Mouse (Mus musculus) liver, embryonic 14.5 days (tissue): ENCODE results near the gene Cfap70. TPM values are rescaled to one million over a fixed set of nuclear protein-coding genes. Genes with fewer than 3 reads are reported as not detected.

Source experiments
- ATAC-seq: fragments of 200-750 bp; cut with Nextera tagmentation; 2 replicates; pipeline ENCODE4 v1.8.0; 2017; ENCODE audit warnings: moderate number of reproducible peaks, mild to moderate bottlenecking, moderate library complexity; ENCODE audit not compliant: insufficient read depth
- DNase-seq, 3 experiments: peaks; one replicate each; pipeline ENCODE4 v3.0.0-alpha.2; 2012 to 2013; ENCODE audit warnings: low read depth in 3 of 3, low spot score in 3 of 3
- H3K27ac ChIP-seq: fragments of 300-500 bp; sonication (generic); 2 replicates; pipeline ENCODE4 v1.5.1; 2014; ENCODE audit warnings: moderate library complexity, mild to moderate bottlenecking, control low read depth, inconsistent platforms
- H3K27me3 ChIP-seq: fragments of 300-500 bp; sonication (generic); 2 replicates; pipeline ENCODE4 v1.6.1; 2014; ENCODE audit warnings: mild to moderate bottlenecking, low read length, moderate library complexity; ENCODE audit not compliant: control insufficient read depth, insufficient read depth
- H3K36me3 ChIP-seq: fragments of 300-500 bp; sonication (generic); replicated peaks from 2 replicates; pipeline ENCODE4 v1.6.1; 2014; ENCODE audit warnings: low read depth; ENCODE audit not compliant: control insufficient read depth, insufficient read depth
- H3K4me1 ChIP-seq, 2 experiments: fragments of 200-500 bp in 1 of 2; fragments of 300-500 bp in 1 of 2; sonication (generic) in 1 of 2; replicated peaks; 2 replicates each; pipeline ENCODE4 v1.6.1; 2012 to 2014; ENCODE audit warnings: antibody characterized with exemption in 1 of 2, inconsistent platforms in 1 of 2, low read length in 1 of 2; ENCODE audit not compliant: control insufficient read depth in 2 of 2, insufficient read depth in 2 of 2
- H3K4me2 ChIP-seq: fragments of 300-500 bp; sonication (generic); 2 replicates; pipeline ENCODE4 v1.6.1; 2014; ENCODE audit warnings: low read depth, mild to moderate bottlenecking, control low read depth, moderate library complexity
- H3K4me3 ChIP-seq, 2 experiments: fragments of 200-500 bp in 1 of 2; fragments of 300-500 bp in 1 of 2; sonication (generic) in 1 of 2; 2 replicates each; pipeline ENCODE4 v1.5.1; 2012 to 2014; ENCODE audit warnings: low read depth in 2 of 2, low read length in 2 of 2, mild to moderate bottlenecking in 2 of 2, control low read depth in 1 of 2, inconsistent platforms in 1 of 2, moderate library complexity in 1 of 2; ENCODE audit not compliant: insufficient read depth in 1 of 2
- H3K9ac ChIP-seq: fragments of 300-500 bp; sonication (generic); replicated peaks from 2 replicates; pipeline ENCODE4 v1.6.1; 2014; ENCODE audit warnings: mild to moderate bottlenecking, control low read depth, moderate library complexity
- H3K9me3 ChIP-seq: fragments of 300-500 bp; sonication (generic); 2 replicates; pipeline ENCODE4 v1.6.1; 2016; ENCODE audit warnings: low read length, mixed read lengths; ENCODE audit not compliant: control insufficient read depth
- CTCF ChIP-seq: IDR thresholded peaks from 2 replicates; pipeline ENCODE4 v1.5.1; 2016; ENCODE audit warnings: antibody characterized with exemption, low read depth, control low read depth
- EP300 ChIP-seq: IDR thresholded peaks from 2 replicates; pipeline ENCODE4 v1.6.1; 2016; ENCODE audit warnings: antibody characterized with exemption, low read depth
- WGBS: fragments of 180-500 bp; shearing (Covaris S2); extraction: QIAGEN DNeasy Blood & Tissue Kit; methylation state at CpG from one replicate; pipeline ENCODE4 v1.1.7; 2014; ENCODE audit not compliant: insufficient replicate concordance; 5-methylcytosine and 5-hydroxymethylcytosine counted together
- polyA plus RNA-seq, 2 experiments: library from polyadenylated mRNA; depleted of rRNA in 1 of 2; stranded (reverse) in 1 of 2; unstranded in 1 of 2; fragments of >200 nt; fragmentation: Nextera tagmentation in 1 of 2; extraction: Ambion mirVana in 1 of 2; gene quantifications; 2 replicates each; pipeline versions ENCODE4 v1.2.1 to v1.2.3; 2012 to 2014

The Cfap70 gene
- polyA plus RNA-seq, 2 experiments = 0.03 to 0.08 TPM

DNA sequence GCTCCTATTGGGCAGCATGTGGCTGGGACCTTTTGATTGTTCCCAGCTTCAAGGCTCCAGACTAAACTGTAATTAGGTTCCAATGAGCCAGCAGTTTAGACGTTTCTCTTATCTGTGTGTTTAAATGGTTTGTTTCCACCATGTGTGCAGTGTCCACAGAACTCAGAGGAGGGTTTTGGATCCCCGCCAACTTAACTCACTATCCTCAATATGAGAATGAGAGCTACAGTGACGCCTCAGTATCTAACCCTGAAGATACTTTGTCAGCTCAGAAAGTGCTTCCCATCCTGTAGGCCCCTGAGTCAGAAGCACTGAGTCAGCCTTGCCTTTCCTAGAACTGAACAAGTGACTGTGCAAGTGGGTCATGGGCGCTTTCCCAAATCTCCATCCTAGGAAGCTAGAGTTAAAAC lies 74.9 kb downstream of the Cfap70 start:
- Histone ChIP-seq H3K9me3 (no peaks in the 10 kb centered on the region), H3K36me3 (peaks cover 3% of the 10 kb centered on the region), H3K4me3 (no peak overlapping the region), H3K27me3 (no peaks in the 10 kb centered on the region), H3K4me2 (no peak overlapping the region), H3K9ac (no peak overlapping the region), H3K27ac (no peak overlapping the region), H3K4me1 (peaks cover 0 to 7% of the 10 kb centered on the region in 2 experiments; a peak in 2 of 4 replicates)
- WGBS = 51% methylated on average over 4 of the region's 4 CpGs
- TF ChIP-seq EP300 = no peak
- TF ChIP-seq CTCF = no peak
- DNase-seq = no peak
- ATAC-seq = peak; percentile 47; the same call in 1 of the 2 replicates

DNA sequence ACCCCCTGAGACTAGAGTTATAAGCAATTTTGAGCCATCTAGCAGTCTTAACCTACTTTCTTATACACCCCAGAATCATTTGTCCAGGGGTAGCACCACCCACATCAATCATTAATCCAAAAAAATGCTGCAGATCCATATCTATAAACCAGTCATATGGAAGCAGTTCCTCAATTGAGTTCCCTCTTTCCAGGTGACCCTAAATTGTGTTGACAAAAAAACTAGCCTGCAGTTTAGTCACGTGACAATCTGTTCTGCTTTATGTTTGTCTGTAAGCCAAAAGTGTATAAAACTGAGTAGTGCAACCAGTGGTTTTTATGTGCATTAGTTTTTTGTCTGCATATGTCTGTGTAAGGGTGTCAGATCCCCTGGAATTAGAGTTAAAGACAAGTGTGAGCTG lies 80.2 kb downstream of the Cfap70 start:
- TF ChIP-seq EP300 = no peak
- TF ChIP-seq CTCF = no peak
- no peak overlapping the region for H3K4me2 ChIP-seq
- no peaks in the 10 kb centered on the region; the same call in none of the 2 replicates for H3K36me3 ChIP-seq
- H3K4me3 ChIP-seq = no peak overlapping the region
- WGBS = 68% methylated on average over 1 of the region's 1 CpGs
- DNase-seq (no peak), ATAC-seq (no peak)
- H3K9me3 ChIP-seq = no peaks in the 10 kb centered on the region
- no peaks in the 10 kb centered on the region for H3K27me3 ChIP-seq
- no peak overlapping the region for H3K27ac ChIP-seq
- no peaks in the 10 kb centered on the region; a peak in 1 of 4 replicates for H3K4me1 ChIP-seq
- H3K9ac ChIP-seq = no peak overlapping the region

GRCm38 (mm10) chr14:20370798-20371197 lies 81.2 kb downstream of the Cfap70 start:
- H3K4me3 ChIP-seq = no peak overlapping the region
- no peak overlapping the region for H3K9ac ChIP-seq
- H3K27ac ChIP-seq = no peak overlapping the region
- WGBS = 69% methylated on average over 7 of the region's 7 CpGs
- DNase-seq (no peak), ATAC-seq (no peak)
- H3K9me3 ChIP-seq = no peaks in the 10 kb centered on the region
- H3K36me3 ChIP-seq = no peaks in the 10 kb centered on the region; the same call in none of the 2 replicates
- no peaks in the 10 kb centered on the region for H3K27me3 ChIP-seq
- H3K4me1 ChIP-seq = no peaks in the 10 kb centered on the region
- no peak for TF ChIP-seq EP300
- TF ChIP-seq CTCF = no peak
- H3K4me2 ChIP-seq = no peak overlapping the region

GRCm38 (mm10) chr14:20368271-20368670 lies 83.8 kb downstream of the Cfap70 start:
- DNase-seq = no peak

GRCm38 (mm10) chr14:20363230-20363629 lies 88.8 kb downstream of the Cfap70 start:
- DNase-seq = no peak

More at GRCm38 (mm10) chr14:20368271-20368670, 83.8 kb downstream of the Cfap70 start:
- TF ChIP-seq EP300 (no peak), CTCF (peak; percentile 46)
- no peak overlapping the region for H3K27ac ChIP-seq
- no peak for ATAC-seq
- H3K9ac ChIP-seq = no peak overlapping the region
- H3K4me3 ChIP-seq = no peak overlapping the region
- 74% methylated on average over 3 of the region's 3 CpGs for WGBS
- H3K27me3 ChIP-seq = no peaks in the 10 kb centered on the region
- H3K36me3 ChIP-seq = no peaks in the 10 kb centered on the region; the same call in 1 of the 2 replicates
- no peaks in the 10 kb centered on the region for H3K4me1 ChIP-seq
- no peak overlapping the region for H3K4me2 ChIP-seq
- no peaks in the 10 kb centered on the region for H3K9me3 ChIP-seq

More at GRCm38 (mm10) chr14:20363230-20363629, 88.8 kb downstream of the Cfap70 start:
- Histone ChIP-seq H3K4me1 (no peaks in the 10 kb centered on the region), H3K27ac (no peak overlapping the region), H3K36me3 (no peaks in the 10 kb centered on the region), H3K4me2 (no peak overlapping the region), H3K9me3 (no peaks in the 10 kb centered on the region), H3K27me3 (no peaks in the 10 kb centered on the region), H3K9ac (no peak overlapping the region), H3K4me3 (no peak overlapping the region)
- WGBS = 79% methylated on average over 4 of the region's 4 CpGs
- no peak for ATAC-seq
- TF ChIP-seq CTCF (no peak), EP300 (no peak)
